Mouse (Mus musculus): ENCODE measurements around the gene Zbtb3. TPM values are rescaled to one million over a fixed set of nuclear protein-coding genes. Genes with fewer than 3 reads are reported as not detected.

Gene Zbtb3
- polyA plus RNA-seq, 1 experiment, result 2.4 TPM

DNA sequence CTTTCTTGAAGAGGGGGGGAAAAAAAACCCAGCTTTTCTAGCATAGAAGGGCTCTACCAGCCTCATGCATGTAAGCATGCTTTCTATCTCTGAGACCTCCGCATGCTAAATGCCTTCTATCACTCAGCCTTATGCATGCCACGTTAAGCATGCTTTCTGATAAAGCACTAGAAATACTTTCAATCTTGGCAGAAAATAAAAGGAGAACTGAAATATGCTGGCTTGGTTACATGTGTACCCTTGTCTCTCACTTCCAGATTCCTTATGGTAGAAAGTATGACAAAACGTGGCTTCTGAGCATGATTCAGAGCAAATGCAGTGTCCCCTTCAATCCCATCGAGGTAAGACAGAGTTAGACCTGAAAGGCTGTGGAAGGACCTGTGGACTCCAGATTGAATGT, 39.1 kb upstream of the Zbtb3 start:
- peaks cover 54% of the 10 kb centered on the region for H3K36me3 ChIP-seq (ENCODE audit: control insufficient read depth, insufficient read depth, low read length)
- H3K27ac ChIP-seq (ENCODE audit: insufficient read depth, low read length), result no peak overlapping the region
- no peaks in the 10 kb centered on the region; the same call in 1 of the 2 replicates for H3K4me1 ChIP-seq (ENCODE audit: control insufficient read depth, insufficient read depth, insufficient read length)
- no peak for DNase-seq (ENCODE audit: low read depth in 1 of 2, low spot score in 2 of 2)
- no peak for TF ChIP-seq CTCF (IDR thresholded peaks at IDR 0.05; ENCODE audit: extremely low read depth, insufficient read depth, insufficient read length, insufficient replicate concordance)
- no peak for TF ChIP-seq POLR2A (IDR thresholded peaks at IDR 0.05; ENCODE audit: low read depth, low read length)
- H3K27me3 ChIP-seq (ENCODE audit: control insufficient read depth, insufficient read depth, low read length), result no peaks in the 10 kb centered on the region
- 55% methylated on average over 4 of the region's 4 CpGs for WGBS
- no peak overlapping the region for H3K4me3 ChIP-seq (ENCODE audit: extremely low read depth, insufficient read depth, insufficient read length)

- 97% methylated on average over 9 of the region's 9 CpGs for WGBS
- Histone ChIP-seq H3K4me3 (ENCODE audit: extremely low read depth, insufficient read depth, insufficient read length) (no peak overlapping the region), H3K36me3 (ENCODE audit: control insufficient read depth, insufficient read depth, low read length) (peaks cover 56% of the 10 kb centered on the region), H3K27ac (ENCODE audit: insufficient read depth, low read length) (no peak overlapping the region), H3K4me1 (ENCODE audit: control insufficient read depth, insufficient read depth, insufficient read length) (no peaks in the 10 kb centered on the region; the same call in 1 of the 2 replicates), H3K27me3 (ENCODE audit: control insufficient read depth, insufficient read depth, low read length) (no peaks in the 10 kb centered on the region)
- DNase-seq (ENCODE audit: low read depth in 1 of 2, low spot score in 2 of 2), result no peak
- TF ChIP-seq CTCF (IDR thresholded peaks at IDR 0.05; ENCODE audit: extremely low read depth, insufficient read depth, insufficient read length, insufficient replicate concordance), result no peak
- TF ChIP-seq POLR2A (IDR thresholded peaks at IDR 0.05; ENCODE audit: low read depth, low read length), result no peak
Measured at GRCm38 (mm10) chr19:8765562-8765961, 36.8 kb upstream of the Zbtb3 start.

GRCm38 (mm10) chr19:8770567-8771270, 31.6 kb upstream of the Zbtb3 start, which contains the start of gene Tmem223:
Tmem223 (plus strand) TSS chr19:8770996.
- Histone ChIP-seq H3K4me1 (ENCODE audit: control insufficient read depth, insufficient read depth, insufficient read length) (peaks cover 11% of the 10 kb centered on the region; the same call in 1 of the 2 replicates), H3K27ac (ENCODE audit: insufficient read depth, low read length) (peak within 1 kb of the TSS; percentile 92), H3K36me3 (ENCODE audit: control insufficient read depth, insufficient read depth, low read length) (peaks cover 27% of the 10 kb centered on the region), H3K4me3 (ENCODE audit: extremely low read depth, insufficient read depth, insufficient read length) (peak within 1 kb of the TSS; percentile 87), H3K27me3 (ENCODE audit: control insufficient read depth, insufficient read depth, low read length) (no peaks in the 10 kb centered on the region)
- no peak for TF ChIP-seq CTCF (IDR thresholded peaks at IDR 0.05; ENCODE audit: extremely low read depth, insufficient read depth, insufficient read length, insufficient replicate concordance)
- peak; percentile 87 for TF ChIP-seq POLR2A (IDR thresholded peaks at IDR 0.05; ENCODE audit: low read depth, low read length)
- WGBS, result 15% methylated on average over 29 of the region's 29 CpGs
- DNase-seq (ENCODE audit: low read depth in 1 of 2, low spot score in 2 of 2), result peak; percentile 59 to 77

- DNase-seq (ENCODE audit: low read depth in 1 of 2, low spot score in 2 of 2), result no peak
- H3K36me3 ChIP-seq (ENCODE audit: control insufficient read depth, insufficient read depth, low read length), result peaks cover 6% of the 10 kb centered on the region
- no peak for TF ChIP-seq POLR2A (IDR thresholded peaks at IDR 0.05; ENCODE audit: low read depth, low read length)
- no peak for TF ChIP-seq CTCF (IDR thresholded peaks at IDR 0.05; ENCODE audit: extremely low read depth, insufficient read depth, insufficient read length, insufficient replicate concordance)
- no peaks in the 10 kb centered on the region for H3K27me3 ChIP-seq (ENCODE audit: control insufficient read depth, insufficient read depth, low read length)
- no peak overlapping the region for H3K27ac ChIP-seq (ENCODE audit: insufficient read depth, low read length)
- peaks cover 11% of the 10 kb centered on the region; the same call in 1 of the 2 replicates for H3K4me1 ChIP-seq (ENCODE audit: control insufficient read depth, insufficient read depth, insufficient read length)
- WGBS, result 71% methylated on average over 5 of the region's 5 CpGs
- peak overlapping the region; percentile 16; the same call in 1 of the 2 replicates for H3K4me3 ChIP-seq (ENCODE audit: extremely low read depth, insufficient read depth, insufficient read length)
Measured at GRCm38 (mm10) chr19:8772996-8773395, 29.4 kb upstream of the Zbtb3 start.

- H3K36me3 ChIP-seq (ENCODE audit: control insufficient read depth, insufficient read depth, low read length), result peaks cover 5% of the 10 kb centered on the region
- no peaks in the 10 kb centered on the region for H3K27me3 ChIP-seq (ENCODE audit: control insufficient read depth, insufficient read depth, low read length)
- H3K4me3 ChIP-seq (ENCODE audit: extremely low read depth, insufficient read depth, insufficient read length), result peak overlapping the region; percentile 16; the same call in 1 of the 2 replicates
- 0 out of 2 replicates have a peak overlapping the region, but pooled peaks have one; percentile 27 for H3K27ac ChIP-seq (ENCODE audit: insufficient read depth, low read length)
- peaks cover 11% of the 10 kb centered on the region; the same call in 1 of the 2 replicates for H3K4me1 ChIP-seq (ENCODE audit: control insufficient read depth, insufficient read depth, insufficient read length)
- 31% methylated on average over 6 of the region's 6 CpGs for WGBS
- no peak for DNase-seq (ENCODE audit: low read depth in 1 of 2, low spot score in 2 of 2)
- TF ChIP-seq CTCF (IDR thresholded peaks at IDR 0.05; ENCODE audit: extremely low read depth, insufficient read depth, insufficient read length, insufficient replicate concordance), result no peak
- no peak for TF ChIP-seq POLR2A (IDR thresholded peaks at IDR 0.05; ENCODE audit: low read depth, low read length)
Measured at GRCm38 (mm10) chr19:8773409-8773808, 28.9 kb upstream of the Zbtb3 start.

GRCm38 (mm10) chr19:8774086-8774835, 28.1 kb upstream of the Zbtb3 start, which contains the start of gene Tmem179b:
Tmem179b (minus strand) TSS chr19:8774467.
- H3K27ac ChIP-seq (ENCODE audit: insufficient read depth, low read length), result peak within 1 kb of the TSS; percentile 99
- WGBS, result under 1% methylated on average over 68 of the region's 68 CpGs
- no peaks in the 10 kb centered on the region for H3K27me3 ChIP-seq (ENCODE audit: control insufficient read depth, insufficient read depth, low read length)
- peak; percentile 89 to 96 for DNase-seq (ENCODE audit: low read depth in 1 of 2, low spot score in 2 of 2)
- H3K4me3 ChIP-seq (ENCODE audit: extremely low read depth, insufficient read depth, insufficient read length), result peak within 1 kb of the TSS; percentile 94
- H3K36me3 ChIP-seq (ENCODE audit: control insufficient read depth, insufficient read depth, low read length), result peaks cover 3% of the 10 kb centered on the region
- TF ChIP-seq POLR2A (IDR thresholded peaks at IDR 0.05; ENCODE audit: low read depth, low read length) (peak; percentile 95), CTCF (IDR thresholded peaks at IDR 0.05; ENCODE audit: extremely low read depth, insufficient read depth, insufficient read length, insufficient replicate concordance) (no peak)
- peaks cover 11% of the 10 kb centered on the region; the same call in 1 of the 2 replicates for H3K4me1 ChIP-seq (ENCODE audit: control insufficient read depth, insufficient read depth, insufficient read length)
